Mouse (Mus musculus) urinary bladder, adult 2 months (tissue): ENCODE data around the gene Gm20388. TPM values are rescaled to one million over a fixed set of nuclear protein-coding genes. Genes with fewer than 3 reads are reported as not detected.

Experiments
- DNase-seq: peaks from one replicate; pipeline ENCODE4 v3.0.0; 2022; ENCODE audit warnings: low spot score
- polyA plus RNA-seq: library from polyadenylated mRNA; depleted of rRNA; stranded (reverse); fragments of >200 nt; gene quantifications from 2 replicates; pipeline ENCODE4 v1.2.3, GENCODE M21; 2012

Gm20388 gene
- polyA plus RNA-seq, 1 experiment: 50.2 TPM

GRCm38 (mm10) chr8:121934506-121934905 lies 2023.9 kb downstream of the Gm20388 start:
- DNase-seq: no peak

- DNase-seq: no peak
These were observed 2024.3 kb downstream of the Gm20388 start for GRCm38 (mm10) chr8:121934923-121935322.

DNA sequence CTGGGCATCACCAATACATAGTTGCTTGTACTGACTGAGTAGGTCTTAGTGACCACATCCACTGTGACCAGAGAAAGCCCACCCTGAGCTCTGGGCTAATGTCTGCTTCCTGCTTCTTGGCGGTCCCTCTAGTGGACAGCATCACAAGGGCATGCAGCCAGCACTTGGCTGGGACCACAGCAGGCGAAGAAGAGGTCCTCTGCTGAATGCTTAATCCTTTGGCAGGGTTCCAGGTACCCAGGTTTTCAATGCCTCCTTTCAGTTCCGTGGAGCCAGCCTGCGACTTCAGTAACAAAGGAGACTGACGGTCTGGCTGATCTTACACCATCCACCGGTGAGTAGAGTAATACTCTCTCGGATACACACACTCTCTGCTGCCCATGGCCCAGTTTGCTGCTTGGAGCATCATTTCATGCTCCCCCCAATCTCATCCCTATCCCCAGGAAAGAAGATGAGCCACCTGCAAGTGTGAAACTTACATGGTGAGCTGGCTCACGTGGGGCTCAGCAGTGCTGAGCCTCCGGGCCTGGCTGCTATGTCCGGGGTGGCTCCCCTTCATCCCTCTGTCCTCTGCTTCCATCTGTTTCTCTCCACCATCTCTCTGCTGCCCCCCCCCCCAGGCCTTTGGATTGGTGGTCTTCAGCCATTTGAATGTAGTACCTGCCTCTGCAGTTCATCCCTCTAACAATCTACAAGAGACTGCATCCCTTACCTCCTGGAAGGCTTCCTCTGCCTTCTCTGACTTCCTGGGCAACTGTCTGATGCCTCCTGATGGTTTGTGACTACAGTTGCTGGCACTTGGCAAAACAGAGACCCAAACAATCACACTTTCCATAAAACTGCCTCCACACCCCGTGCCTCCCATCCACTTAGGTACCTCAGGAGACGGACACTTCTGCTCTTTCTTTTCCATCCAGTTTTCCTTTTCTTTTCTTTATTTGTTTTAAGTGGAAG lies 2025.0 kb downstream of the Gm20388 start:
- no peak for DNase-seq

DNA sequence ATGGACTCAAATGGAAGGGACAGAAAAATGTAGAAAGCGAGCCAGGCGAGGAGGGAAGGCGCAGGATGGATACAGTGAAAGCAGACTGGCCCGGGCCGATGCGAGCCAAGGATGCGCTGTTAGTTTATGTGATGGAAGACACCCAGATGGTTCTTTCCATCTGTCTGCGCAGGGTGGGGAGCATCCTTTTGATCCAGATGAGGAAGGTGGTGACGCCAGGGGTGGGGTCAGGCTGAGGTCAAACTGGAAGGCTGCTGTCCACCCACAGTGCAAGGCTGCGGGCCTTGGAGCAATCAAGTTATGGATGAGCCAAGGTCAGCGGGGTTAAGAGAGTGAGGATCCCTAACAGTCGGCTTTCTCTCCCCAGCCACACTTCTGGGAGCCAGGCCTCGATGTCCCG lies 2025.8 kb downstream of the Gm20388 start:
- no peak for DNase-seq

- no peak for DNase-seq
These were observed 2028.1 kb downstream of the Gm20388 start for GRCm38 (mm10) chr8:121938732-121939131.

GRCm38 (mm10) chr8:121943057-121943540 lies 2032.5 kb downstream of the Gm20388 start:
- DNase-seq: no peak

DNA sequence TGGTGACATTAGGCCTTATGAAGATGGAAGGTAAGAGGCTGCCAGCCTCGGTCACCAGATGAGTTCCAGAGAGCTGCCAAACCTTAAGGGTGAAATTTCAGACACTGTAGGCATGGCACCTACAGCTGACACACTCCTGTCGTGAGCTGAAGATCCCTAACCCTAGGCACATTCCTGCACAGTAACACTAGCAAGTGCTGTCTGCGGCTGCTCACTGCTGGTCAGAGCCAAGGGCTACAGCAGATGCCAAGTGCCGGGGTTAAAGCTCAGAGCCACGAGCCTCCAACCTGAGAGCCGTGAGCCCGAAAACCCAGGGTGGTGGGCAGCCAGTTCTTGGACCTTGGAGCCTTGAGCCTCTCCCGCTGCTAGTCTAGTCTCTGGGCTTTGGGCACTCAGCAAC lies 2033.1 kb downstream of the Gm20388 start:
- no peak for DNase-seq

- DNase-seq: no peak
These were observed 2034.2 kb downstream of the Gm20388 start, which contains the start of gene Car5a for GRCm38 (mm10) chr8:121944831-121945230. Car5a (minus strand) TSS chr8:121944904.

- no peak for DNase-seq
These were observed 2035.7 kb downstream of the Gm20388 start for GRCm38 (mm10) chr8:121946351-121946750.

DNA sequence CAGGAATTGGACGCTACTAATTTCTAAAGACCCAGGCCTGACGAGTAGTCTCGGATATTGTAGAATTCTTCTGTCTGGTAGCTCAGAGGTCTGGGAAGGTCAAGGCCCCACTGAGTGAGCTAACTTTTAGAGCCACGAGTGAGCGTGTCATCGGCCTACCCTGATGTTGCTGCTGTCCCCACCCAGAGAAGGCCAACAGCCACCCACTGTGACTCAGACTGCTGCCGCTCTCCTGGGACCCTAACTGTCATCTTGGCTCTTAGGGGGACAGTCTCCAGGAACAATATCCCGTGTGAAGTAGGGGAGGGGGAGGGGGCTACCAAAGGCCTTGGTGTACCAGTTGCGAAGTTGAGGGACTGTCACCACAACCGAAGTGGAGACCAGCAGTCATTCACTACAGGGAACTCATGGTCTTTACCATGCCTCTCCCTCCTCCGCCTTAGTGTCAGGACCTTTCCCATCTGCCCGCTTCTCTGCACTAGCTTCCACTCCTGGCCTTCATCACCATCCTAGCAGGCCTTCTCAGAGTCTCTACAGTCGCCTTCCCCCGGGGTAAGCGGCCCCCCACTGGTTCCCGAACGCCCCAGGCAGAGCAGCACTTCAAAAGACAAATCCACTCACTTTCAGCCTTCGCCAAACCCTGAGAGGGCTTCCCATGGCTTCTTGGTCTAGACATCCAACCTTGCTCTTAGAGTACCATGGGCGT lies 2036.6 kb downstream of the Gm20388 start:
- DNase-seq: no peak

DNA sequence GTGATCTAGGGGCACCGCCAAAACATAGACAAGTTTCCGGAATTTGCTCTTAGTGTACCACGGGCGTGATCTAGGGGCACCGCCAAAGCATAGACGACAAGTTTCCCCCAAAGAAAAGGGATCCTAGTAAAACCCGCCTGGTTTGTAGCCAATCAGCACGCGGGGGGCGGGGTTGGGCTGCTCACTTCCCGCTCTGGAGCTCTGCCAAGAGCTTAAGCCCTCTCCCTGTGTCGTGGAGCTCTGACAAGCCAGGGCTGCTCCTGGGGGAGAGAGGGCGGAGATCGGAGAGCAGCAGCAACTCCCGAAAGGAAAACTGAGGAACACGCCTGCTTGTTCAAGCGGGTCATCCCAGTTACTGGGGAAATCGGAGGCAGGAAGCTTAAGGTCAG lies 2037.1 kb downstream of the Gm20388 start:
- DNase-seq: peak; percentile 61

- no peak for DNase-seq
These were observed 2037.9 kb downstream of the Gm20388 start for GRCm38 (mm10) chr8:121948321-121949145.

GRCm38 (mm10) chr8:121949222-121949800 lies 2038.7 kb downstream of the Gm20388 start, which contains the start of gene Banp:
Banp (plus strand) TSS chr8:121949750.
- no peak for DNase-seq

DNA sequence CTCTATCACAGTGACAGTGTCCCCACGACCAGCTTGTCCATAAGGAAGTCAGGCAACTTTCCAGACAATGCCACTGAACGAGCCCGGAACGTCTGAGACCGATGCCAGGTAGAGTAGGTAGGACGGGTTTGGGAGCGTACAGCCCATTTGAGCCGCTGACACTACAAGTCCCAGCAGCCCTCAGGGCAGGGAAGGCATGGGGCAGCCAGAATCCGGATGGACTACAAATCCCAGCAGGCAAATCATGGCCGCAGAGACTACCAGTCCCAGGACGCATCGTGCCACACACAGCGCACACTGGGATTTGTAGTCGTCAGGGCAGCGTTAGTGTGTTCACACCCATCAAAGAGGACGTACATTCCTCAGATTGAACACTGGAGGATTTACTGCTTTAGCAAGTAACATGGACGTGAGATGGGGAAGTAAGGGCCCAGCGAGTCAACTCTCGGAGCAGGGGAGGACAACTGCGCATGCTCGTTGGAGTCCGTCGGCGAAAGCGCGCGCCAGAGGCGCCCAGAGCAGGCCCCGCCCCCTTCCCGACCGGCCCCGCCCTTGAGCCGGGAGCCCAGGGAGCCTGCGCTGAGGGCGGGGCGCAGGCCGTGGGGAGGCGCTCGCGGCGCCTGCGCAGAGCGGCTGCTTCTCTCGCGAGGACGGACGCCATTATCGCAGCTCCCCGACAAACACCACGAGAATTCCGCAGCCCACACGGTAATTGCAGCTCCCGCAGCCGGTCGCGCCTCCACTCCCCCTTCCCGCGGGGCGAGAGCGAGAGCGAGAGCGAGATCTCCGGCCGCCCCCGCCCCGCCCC lies 2039.5 kb downstream of the Gm20388 start:
- peak; percentile 97 for DNase-seq

- peak; percentile 52 for DNase-seq
These were observed 2040.4 kb downstream of the Gm20388 start for GRCm38 (mm10) chr8:121950749-121951655.

DNA sequence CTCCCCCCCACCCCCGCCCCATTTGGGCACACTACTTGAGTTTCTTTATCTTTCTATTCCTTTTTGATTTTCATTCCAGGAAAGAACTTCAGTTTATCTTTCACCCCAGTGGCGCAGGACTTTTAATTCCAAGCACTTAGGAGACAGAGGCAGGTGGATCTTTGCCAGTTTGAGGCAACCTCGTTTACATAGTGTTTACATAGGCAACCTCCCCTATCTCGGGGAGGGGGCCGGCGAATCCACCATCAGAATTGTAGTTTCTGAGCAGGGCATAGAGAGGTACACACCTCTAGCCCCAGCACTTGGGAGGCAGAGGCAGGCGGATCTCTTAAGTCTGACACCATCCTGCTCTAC lies 2041.0 kb downstream of the Gm20388 start:
- DNase-seq: no peak

DNA sequence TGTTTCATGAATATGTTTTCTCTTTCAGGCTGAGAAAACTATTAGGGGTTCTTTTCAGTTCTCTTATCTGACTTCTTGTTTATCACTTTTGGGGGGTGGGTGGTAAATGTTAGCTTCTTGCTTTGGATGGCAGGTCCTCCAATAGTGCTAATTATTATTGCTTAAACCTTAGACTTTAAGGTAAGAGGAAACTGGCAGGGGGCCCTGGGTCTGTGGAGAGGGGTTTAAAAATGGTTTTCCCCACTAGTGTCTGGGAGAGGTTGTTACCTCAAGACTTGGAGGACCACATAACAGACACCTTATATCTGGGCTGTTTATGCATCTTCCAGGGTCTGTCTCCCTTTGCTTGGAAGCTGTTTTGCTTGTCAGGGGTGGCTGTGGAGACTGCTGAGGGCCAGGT lies 2041.5 kb downstream of the Gm20388 start:
- DNase-seq: no peak

- DNase-seq: no peak
These were observed 2042.2 kb downstream of the Gm20388 start for GRCm38 (mm10) chr8:121952800-121953199.

DNA sequence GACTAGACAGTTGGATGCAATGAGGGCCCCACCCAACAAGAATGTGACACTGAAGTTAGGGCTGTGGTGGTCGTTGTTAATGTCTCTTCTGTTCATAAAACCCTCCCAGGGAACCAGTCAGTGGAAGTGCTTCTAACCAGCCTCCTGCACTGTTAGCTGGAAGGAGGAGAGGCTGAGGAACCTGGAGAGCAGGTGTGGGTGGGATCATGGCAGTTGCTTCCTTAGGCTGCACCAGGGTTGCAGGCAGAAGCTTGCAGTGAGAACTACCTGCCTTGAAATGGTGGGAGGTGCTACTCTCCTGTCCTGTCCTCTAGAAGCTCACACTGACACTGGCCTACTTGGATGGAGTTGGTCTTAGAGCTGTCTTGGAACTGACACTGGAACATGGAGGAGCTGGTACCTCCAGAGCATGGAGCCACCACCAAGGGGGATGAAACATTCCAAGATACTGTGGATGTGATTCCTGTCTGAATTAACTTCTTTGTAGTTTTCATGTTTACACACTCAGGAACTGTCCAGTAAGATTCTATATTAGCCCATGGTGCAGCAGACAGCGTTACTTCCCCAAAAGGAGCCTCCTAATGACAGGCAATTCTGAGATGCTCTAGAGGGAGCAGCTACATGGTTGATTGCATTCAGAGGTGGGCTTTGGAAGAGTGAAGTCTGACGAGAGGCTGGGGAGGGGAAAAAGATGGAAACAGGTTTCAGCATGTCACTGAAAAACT lies 2043.3 kb downstream of the Gm20388 start:
- no peak for DNase-seq
